Mouse (Mus musculus) embryonic facial prominence, embryonic 11.5 days (tissue): ENCODE data around the gene Gm49405. TPM values are rescaled to one million over a fixed set of nuclear protein-coding genes. Genes with fewer than 3 reads are reported as not detected.
A peak's percentile ranks its signal among the peaks of the same experiment; 100 is the strongest.
"Not testable (repeated sequence)": the region's sequence is repeated elsewhere in the genome, so short reads cannot be mapped to it uniquely, and the experiment has no call there.

Source experiments
- ATAC-seq: fragments of 200-750 bp; cut with Nextera tagmentation; replicated peaks from 2 replicates; pipeline ENCODE4 v1.8.0; 2017; ENCODE audit warnings: low read depth; ENCODE audit not compliant: insufficient number of reproducible peaks, low FRiP score, low TSS enrichment
- DNase-seq: peaks from one replicate; pipeline ENCODE4 v3.0.0-alpha.2; 2015; ENCODE audit warnings: low spot score
- H3K27ac ChIP-seq: fragments of 300-500 bp; sonication (generic); replicated peaks from 2 replicates; pipeline ENCODE4 v1.5.1; 2014; ENCODE audit warnings: mild to moderate bottlenecking, low read depth, low read length, control low read depth
- H3K27me3 ChIP-seq: fragments of 300-500 bp; sonication (generic); 2 replicates; pipeline ENCODE4 v1.6.1; 2014; ENCODE audit warnings: mild to moderate bottlenecking, low read length, moderate library complexity, mixed read lengths; ENCODE audit not compliant: control insufficient read depth, insufficient read depth
- H3K36me3 ChIP-seq: fragments of 300-500 bp; sonication (generic); replicated peaks from 2 replicates; pipeline ENCODE4 v1.6.1; 2014; ENCODE audit warnings: low read depth, mild to moderate bottlenecking, low read length, moderate library complexity, mixed read lengths; ENCODE audit not compliant: control insufficient read depth, insufficient read depth
- H3K4me1 ChIP-seq: fragments of 300-500 bp; sonication (generic); 2 replicates; pipeline ENCODE4 v1.6.1; 2014; ENCODE audit warnings: low read length, mixed read lengths; ENCODE audit not compliant: control insufficient read depth, insufficient read depth
- H3K4me2 ChIP-seq: fragments of 300-500 bp; sonication (generic); 2 replicates; pipeline ENCODE4 v1.6.1; 2014; ENCODE audit warnings: low read depth, mild to moderate bottlenecking, control low read depth, low read length, moderate library complexity
- H3K4me3 ChIP-seq: fragments of 300-500 bp; sonication (generic); 2 replicates; pipeline ENCODE4 v1.5.1; 2014; ENCODE audit warnings: low read depth, low read length, control low read depth
- H3K9ac ChIP-seq: fragments of 300-500 bp; sonication (generic); replicated peaks from 2 replicates; pipeline ENCODE4 v1.6.1; 2014; ENCODE audit warnings: mild to moderate bottlenecking, control low read depth, low read length
- H3K9me3 ChIP-seq: fragments of 300-500 bp; sonication (generic); replicated peaks from 2 replicates; pipeline ENCODE4 v1.6.1; 2016; ENCODE audit warnings: mild to moderate bottlenecking, low read length, inconsistent platforms, mixed read lengths; ENCODE audit not compliant: control insufficient read depth
- WGBS: fragments of 180-500 bp; shearing (Covaris S2); extraction: QIAGEN DNeasy Blood & Tissue Kit; methylation state at CpG from one replicate; pipeline ENCODE4 v1.1.7; 2014; 5-methylcytosine and 5-hydroxymethylcytosine counted together
- polyA plus RNA-seq: library from polyadenylated mRNA; unstranded; fragments of >200 nt; fragmentation: Nextera tagmentation; extraction: Ambion mirVana; gene quantifications from 2 replicates; pipeline ENCODE4 v1.2.1, GENCODE M21; 2014

Gene Gm49405
- polyA plus RNA-seq, 1 experiment from 2014 or later: 1.4 TPM

DNA sequence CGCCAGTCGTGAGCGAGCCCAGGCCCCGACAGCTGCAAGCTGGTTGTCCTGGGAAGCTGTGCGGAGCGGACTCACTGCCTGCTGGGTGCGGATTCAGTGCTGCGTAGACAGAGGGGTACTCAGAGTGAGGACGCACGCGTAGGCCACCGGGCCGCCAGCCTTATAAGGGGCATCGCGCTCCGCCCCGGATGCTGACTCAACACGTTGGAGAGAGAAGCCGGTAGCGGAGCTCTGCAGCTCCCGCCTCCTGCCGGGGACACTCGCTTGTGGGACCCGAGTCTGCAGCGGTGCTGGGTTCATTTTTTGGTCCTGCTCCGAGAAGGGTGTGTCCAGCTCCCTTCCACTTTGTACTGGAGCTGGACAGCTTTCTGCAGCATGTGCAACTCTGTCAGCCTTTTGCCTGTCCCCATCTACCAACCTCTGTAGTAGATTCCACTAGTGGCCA lies 37.4 kb downstream of the Gm49405 start, which contains the start of gene Gstp1:
TSS of gene Gstp1 (minus strand) at position 198 of the 445 bp plus-strand sequence.
- Histone ChIP-seq H3K4me2 (peak within 1 kb of the TSS; percentile 77), H3K4me1 (no peaks in the 10 kb centered on the region), H3K9ac (peak within 1 kb of the TSS; percentile 91), H3K9me3 (no peaks in the 10 kb centered on the region), H3K27ac (peak within 1 kb of the TSS; percentile 70; the same call in 1 of the 2 replicates), H3K4me3 (peak within 1 kb of the TSS; percentile 68), H3K27me3 (no peaks in the 10 kb centered on the region), H3K36me3 (no peaks in the 10 kb centered on the region)
- WGBS: under 1% methylated on average over 26 of the region's 26 CpGs
- ATAC-seq (peak; percentile 87), DNase-seq (peak; percentile 90)

- H3K9ac ChIP-seq, H3K9me3 ChIP-seq, H3K4me1 ChIP-seq, DNase-seq, H3K27me3 ChIP-seq, H3K36me3 ChIP-seq, H3K4me3 ChIP-seq, ATAC-seq, H3K4me2 ChIP-seq, H3K27ac ChIP-seq: not testable (repeated sequence)
- 83% methylated on average over 5 of the region's 5 CpGs for WGBS
Observed at GRCm38 (mm10) chr19:4040941-4041340, 40.5 kb downstream of the Gm49405 start.

- WGBS: 82% methylated on average over 3 of the region's 4 CpGs
- H3K4me3 ChIP-seq, H3K27ac ChIP-seq, DNase-seq, H3K4me1 ChIP-seq, H3K4me2 ChIP-seq, H3K9ac ChIP-seq, H3K36me3 ChIP-seq, H3K9me3 ChIP-seq, H3K27me3 ChIP-seq: not testable (repeated sequence)
- ATAC-seq: 0 out of 2 replicates have a peak, but pooled peaks have one; percentile 39
Observed at GRCm38 (mm10) chr19:4041500-4041899, 41.1 kb downstream of the Gm49405 start.

DNA sequence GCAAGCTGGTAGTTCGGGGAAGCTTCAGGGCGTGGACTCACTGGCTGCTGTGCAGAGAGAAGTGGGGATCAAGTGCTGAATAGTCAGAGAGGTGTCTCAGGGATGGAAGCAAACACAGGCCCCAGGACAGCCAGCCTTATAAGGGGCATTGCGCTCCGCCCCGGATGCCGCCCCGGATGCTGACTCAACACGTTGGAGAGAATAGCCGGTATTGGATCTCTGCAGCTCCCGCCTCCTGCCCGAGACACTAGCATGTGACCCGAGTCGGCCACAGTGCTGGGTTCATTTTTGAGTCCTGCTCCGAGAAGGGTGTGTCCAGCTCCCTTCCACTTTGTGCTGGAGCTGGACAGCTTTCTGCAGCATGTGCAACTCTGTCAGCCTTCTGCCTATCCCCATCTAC lies 41.7 kb downstream of the Gm49405 start:
- H3K9me3 ChIP-seq: no peaks in the 10 kb centered on the region
- 73% methylated on average over 14 of the region's 14 CpGs for WGBS
- no peaks in the 10 kb centered on the region for H3K4me1 ChIP-seq
- H3K27me3 ChIP-seq: no peaks in the 10 kb centered on the region
- H3K9ac ChIP-seq: no peak overlapping the region
- ATAC-seq (no peak), DNase-seq (no peak)
- no peak overlapping the region for H3K4me2 ChIP-seq
- H3K27ac ChIP-seq: no peak overlapping the region
- no peak overlapping the region for H3K4me3 ChIP-seq
- no peaks in the 10 kb centered on the region for H3K36me3 ChIP-seq

DNA sequence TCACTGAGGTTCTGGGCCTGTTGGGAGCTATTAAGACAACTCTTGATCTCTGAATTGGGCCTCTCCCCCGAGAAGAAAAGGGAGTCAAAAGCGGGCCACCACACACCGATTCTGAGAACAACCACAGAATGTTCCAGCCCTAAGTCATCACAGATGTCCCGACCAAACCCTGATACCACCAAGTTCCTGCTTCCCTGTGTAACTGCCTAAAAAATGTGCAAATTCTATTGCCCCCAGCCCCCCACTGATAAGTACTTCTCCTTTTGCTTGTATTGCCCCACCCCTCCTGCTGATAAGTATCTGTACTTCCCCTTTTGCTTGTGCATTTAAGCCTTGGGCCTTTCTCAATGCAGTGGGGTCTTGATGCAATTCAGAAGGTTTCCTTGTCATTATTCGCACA lies 43.7 kb downstream of the Gm49405 start:
- H3K9ac ChIP-seq, H3K27ac ChIP-seq, DNase-seq, H3K4me2 ChIP-seq, H3K9me3 ChIP-seq, H3K36me3 ChIP-seq, H3K4me3 ChIP-seq, ATAC-seq, H3K27me3 ChIP-seq, H3K4me1 ChIP-seq: not testable (repeated sequence)
- 87% methylated on average over 5 of the region's 5 CpGs for WGBS

DNA sequence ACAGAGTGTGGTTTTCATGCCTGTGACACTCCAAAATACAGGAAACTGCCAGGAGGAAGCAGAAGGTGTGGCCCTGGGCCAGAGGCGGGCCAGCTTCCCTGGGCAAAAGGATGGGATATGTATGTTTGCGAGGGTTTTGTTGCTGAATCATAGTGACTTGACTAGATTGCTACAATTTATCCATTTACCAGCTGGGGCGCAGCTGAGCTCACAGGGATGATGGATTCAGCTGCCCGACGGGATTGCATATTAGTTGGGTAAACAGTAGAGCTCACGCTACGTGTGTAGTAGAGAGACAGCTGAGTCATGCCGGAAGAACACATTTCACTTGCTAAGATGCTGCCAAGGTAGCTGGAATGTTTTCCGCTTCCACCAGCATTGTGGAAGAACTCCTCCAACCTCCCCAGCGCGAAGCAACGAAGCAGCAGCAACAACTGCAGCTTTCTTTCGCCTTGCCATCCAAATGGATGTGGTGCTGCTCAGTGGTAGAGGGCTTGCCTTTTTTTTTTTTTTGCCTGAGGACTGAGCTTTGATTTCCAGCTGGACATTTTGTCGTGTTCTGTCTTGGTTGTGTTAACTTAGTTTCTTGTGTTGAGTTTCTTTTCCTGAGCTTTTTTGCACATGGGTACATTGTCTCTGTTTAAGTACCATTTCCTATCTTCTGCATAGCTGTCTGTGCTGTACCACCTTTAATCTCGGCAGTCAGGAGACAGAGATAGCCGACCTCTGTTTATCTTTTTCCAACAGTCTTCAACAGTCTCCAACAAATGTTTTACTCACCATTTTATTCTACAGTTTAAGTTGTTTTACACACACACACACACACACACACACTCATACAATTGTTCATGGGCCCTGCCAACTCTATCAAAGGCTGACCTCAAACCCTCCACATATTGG lies 45.8 kb downstream of the Gm49405 start, which contains the start of gene Gstp2:
TSS of gene Gstp2 (minus strand) at position 58 of the 900 bp plus-strand sequence.
- DNase-seq: peak; percentile 66
- no peak within 1 kb of the TSS for H3K27ac ChIP-seq
- no peak within 1 kb of the TSS for H3K9ac ChIP-seq
- H3K4me1 ChIP-seq: no peaks in the 10 kb centered on the region
- ATAC-seq: no peak
- H3K36me3 ChIP-seq: no peaks in the 10 kb centered on the region
- H3K4me2 ChIP-seq: no peak within 1 kb of the TSS; the same call in 1 of the 2 replicates
- WGBS: 55% methylated on average over 16 of the region's 16 CpGs
- no peak within 1 kb of the TSS for H3K4me3 ChIP-seq
- H3K27me3 ChIP-seq: no peaks in the 10 kb centered on the region
- H3K9me3 ChIP-seq: no peaks in the 10 kb centered on the region

DNA sequence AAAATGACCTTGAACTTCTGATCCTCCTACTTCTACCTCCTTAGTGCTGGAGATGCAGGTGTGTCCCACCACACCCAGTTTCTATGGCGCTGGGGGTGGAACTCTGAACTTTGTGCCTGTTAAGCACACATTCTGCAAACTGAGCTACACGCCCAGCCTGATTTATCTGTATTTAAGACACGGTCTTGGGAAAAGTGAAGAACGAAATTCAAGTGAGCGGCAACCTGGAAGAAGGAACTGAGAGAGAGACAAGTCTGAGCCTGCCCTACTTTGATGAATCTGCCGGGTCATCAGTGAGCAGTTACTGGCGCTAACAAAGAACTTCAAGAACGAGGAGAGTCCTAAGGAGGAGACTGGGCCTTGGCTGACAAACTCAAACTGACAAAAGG lies 46.4 kb downstream of the Gm49405 start:
- Histone ChIP-seq H3K36me3 (no peaks in the 10 kb centered on the region), H3K4me3 (no peak overlapping the region), H3K4me1 (no peaks in the 10 kb centered on the region), H3K4me2 (no peak overlapping the region), H3K9ac (no peak overlapping the region), H3K27me3 (no peaks in the 10 kb centered on the region), H3K27ac (no peak overlapping the region), H3K9me3 (no peaks in the 10 kb centered on the region)
- WGBS: 82% methylated on average over 8 of the region's 8 CpGs
- ATAC-seq (no peak), DNase-seq (peak; percentile 14)

DNA sequence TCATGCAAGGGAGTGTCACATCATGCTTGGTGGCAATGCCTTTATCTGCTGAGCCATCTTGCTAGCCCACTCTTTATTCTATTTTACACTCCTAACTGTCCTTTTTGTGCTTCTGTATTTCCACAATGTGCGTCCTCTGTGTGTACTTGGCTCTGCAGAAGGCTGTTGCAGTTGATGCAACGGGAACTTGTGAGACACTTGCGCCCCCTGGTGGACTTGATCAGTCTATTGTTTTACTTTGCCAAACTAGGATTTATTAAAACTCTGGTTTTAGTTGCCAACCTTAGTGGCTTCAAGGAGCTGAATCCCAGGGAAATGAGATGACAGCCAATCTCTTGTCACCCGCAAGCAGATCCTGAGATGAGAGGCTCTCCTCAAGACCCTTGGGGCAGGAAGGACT lies 47.4 kb downstream of the Gm49405 start:
- no peak overlapping the region for H3K4me2 ChIP-seq
- no peaks in the 10 kb centered on the region for H3K27me3 ChIP-seq
- H3K9me3 ChIP-seq: no peaks in the 10 kb centered on the region
- peak; percentile 90 for DNase-seq
- H3K27ac ChIP-seq: no peak overlapping the region
- no peak overlapping the region for H3K4me3 ChIP-seq
- WGBS: 17% methylated on average over 4 of the region's 4 CpGs
- no peak for ATAC-seq
- no peaks in the 10 kb centered on the region for H3K4me1 ChIP-seq
- H3K36me3 ChIP-seq: no peaks in the 10 kb centered on the region
- no peak overlapping the region for H3K9ac ChIP-seq
